Mouse (Mus musculus) left cerebral cortex, postnatal 36 days (tissue): ENCODE measurements around the gene Csta1. TPM values are rescaled to one million over a fixed set of nuclear protein-coding genes. Genes with fewer than 3 reads are reported as not detected.
"Not testable (repeated sequence)": the region's sequence is repeated elsewhere in the genome, so short reads cannot be mapped to it uniquely, and the experiment has no call there.

ENCODE experiments used
- DNase-seq, 2 experiments: peaks; one replicate each; pipeline ENCODE4 v3.0.0; 2021 to 2022; ENCODE audit warnings: low spot score in 2 of 2, mixed read lengths in 1 of 2
- intact Hi-C: fragments of 180-260 bp; cut with DNase I; formaldehyde crosslinking; loops from one replicate; pipeline ENCODE4 v1.15.1; 2025
- total RNA-seq, 2 experiments: library from RNA; stranded (reverse); gene quantifications; 2 replicates each; pipeline ENCODE4 v1.2.3; 2021

Csta1 gene
- not detected for total RNA-seq

- intact Hi-C loops = no loop called here
- DNase-seq = no peak
Observed at GRCm38 (mm10) chr16:36131141-36131540, at the start of gene Csta1. Gene Csta1, minus strand, starts transcription at chr16:36131241.

DNA sequence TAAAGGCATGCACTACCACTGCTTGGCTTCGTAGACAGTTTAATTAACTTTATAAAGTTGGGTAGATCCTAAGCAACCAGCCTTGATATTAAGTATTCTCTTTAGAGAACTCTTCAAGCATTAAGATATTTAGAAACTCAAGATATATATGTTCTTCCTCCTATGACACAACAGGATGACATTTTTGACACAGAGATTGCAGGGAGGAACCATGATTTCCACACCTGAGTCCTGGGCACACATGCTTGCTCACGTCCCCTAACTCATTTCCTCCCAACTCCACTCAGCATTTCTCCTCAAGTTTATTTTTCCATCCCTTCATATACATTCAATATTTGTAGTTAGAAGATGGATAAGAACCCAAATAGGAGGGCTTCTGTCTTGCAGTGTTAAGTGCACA is 48.9 kb upstream of the Csta1 start:
- no peak for DNase-seq
- intact Hi-C loops = no loop called here

GRCm38 (mm10) chr16:36176108-36176507 is 45.1 kb upstream of the Csta1 start:
- DNase-seq = no peak
- intact Hi-C loops = no loop called here

DNA sequence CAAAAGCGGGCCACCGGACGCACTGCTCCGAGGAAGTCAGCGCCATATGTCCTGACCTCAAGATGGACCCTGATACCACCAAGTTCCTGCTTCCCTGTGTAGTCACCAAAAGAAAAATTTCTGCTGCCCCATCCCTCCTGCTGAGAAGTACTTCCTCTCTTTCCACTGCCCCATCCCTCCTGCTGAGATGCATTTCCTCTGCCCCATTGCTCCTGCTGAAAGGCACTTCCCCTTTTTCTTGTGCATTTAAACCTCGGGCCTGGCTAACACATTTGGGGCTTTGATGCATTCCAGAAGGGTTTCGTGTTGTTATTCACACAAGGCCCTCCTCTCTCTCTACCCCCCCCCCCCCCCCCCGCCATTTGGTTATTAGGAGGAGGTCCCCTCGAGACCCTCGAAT is 36.8 kb upstream of the Csta1 start:
- intact Hi-C loops, DNase-seq: not testable (repeated sequence)

- no peak for DNase-seq
- intact Hi-C loops = no loop called here
Observed at GRCm38 (mm10) chr16:36156402-36156975, 25.4 kb upstream of the Csta1 start, which contains the start of gene Stfa2l1. Gene Stfa2l1, plus strand, starts transcription at chr16:36156811.

DNA sequence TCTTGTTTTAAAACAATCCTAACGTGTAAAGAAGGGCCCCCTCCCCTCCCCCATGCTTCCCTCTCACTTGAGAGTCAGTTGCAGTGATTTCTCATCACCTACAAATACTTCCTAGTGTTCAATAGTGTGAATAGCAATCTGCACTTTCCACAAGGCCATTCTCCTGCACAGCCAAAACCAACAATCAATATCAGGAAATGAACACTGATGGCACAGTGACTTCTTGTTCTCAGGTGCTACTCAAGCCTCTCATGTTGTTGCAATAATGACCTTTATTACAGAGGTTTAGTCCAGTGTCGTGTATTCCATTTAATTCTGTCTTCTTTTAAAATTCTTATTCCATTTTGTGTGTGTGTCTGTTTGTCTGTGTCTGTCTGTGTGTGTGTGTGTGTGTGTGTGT is 7.2 kb upstream of the Csta1 start:
- intact Hi-C loops = no loop called here
- no peak for DNase-seq

- DNase-seq = no peak
- intact Hi-C loops = no loop called here
Observed at GRCm38 (mm10) chr16:36128092-36128491, 2.9 kb downstream of the Csta1 start.

GRCm38 (mm10) chr16:36115751-36116150 is 15.3 kb downstream of the Csta1 start:
- DNase-seq, intact Hi-C loops: not testable (repeated sequence)

DNA sequence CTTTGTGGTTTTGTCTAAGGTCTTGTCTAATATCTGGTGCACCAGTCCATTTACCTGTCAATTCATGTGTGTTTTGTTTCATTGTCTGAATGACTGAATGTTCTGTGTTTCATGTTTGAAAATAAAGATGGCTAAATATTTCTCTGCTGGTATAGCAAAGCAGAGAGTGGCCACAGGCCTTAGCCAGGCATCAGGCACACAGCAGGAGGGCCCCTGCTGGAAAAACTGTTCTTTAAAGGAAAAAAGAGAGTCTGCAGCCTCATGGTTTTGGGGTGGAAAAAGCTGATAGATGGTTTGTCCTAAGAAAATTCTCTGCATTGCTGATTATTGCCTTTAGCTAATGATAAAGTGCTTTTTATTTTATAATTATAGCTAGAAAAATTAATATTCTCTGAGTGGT is 19.6 kb downstream of the Csta1 start:
- intact Hi-C loops, DNase-seq: not testable (repeated sequence)

GRCm38 (mm10) chr16:36102211-36102610 is 28.8 kb downstream of the Csta1 start:
- no peak for DNase-seq
- intact Hi-C loops = no loop called here

- intact Hi-C loops = no loop called here
- no peak for DNase-seq
Observed at GRCm38 (mm10) chr16:36101526-36101925, 29.5 kb downstream of the Csta1 start.

- not testable (repeated sequence) for DNase-seq
Observed at GRCm38 (mm10) chr16:36097813-36098499, 33.1 kb downstream of the Csta1 start.

DNA sequence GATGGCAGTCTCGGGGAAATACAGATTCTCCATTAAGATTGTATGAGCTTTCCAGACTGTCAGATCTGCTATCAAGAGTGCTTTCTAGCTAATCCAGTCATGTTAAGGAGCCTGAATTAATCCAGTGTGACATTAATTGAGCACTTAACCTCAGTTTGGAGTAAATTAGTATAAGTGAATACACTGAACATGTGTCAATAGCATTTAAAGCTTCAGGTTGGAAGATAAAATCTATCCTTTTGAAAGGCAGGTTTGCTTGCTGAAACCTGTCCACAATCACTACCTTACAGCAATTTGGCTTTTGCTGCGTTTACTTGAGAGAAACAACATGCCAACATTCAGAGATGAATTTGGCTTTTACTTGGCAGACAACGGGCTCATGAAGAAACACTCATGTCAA is 37.0 kb downstream of the Csta1 start:
- no peak for DNase-seq

More at GRCm38 (mm10) chr16:36097813-36098499, 33.1 kb downstream of the Csta1 start:
- intact Hi-C loops = not testable (repeated sequence)

GRCm38 (mm10) chr16:36090785-36091509 is 40.1 kb downstream of the Csta1 start:
- intact Hi-C loops = no loop called here
- no peak for DNase-seq

More for the DNA sequence above, 37.0 kb downstream of the Csta1 start:
- intact Hi-C loops = no loop called here

- DNase-seq = no peak
Observed at GRCm38 (mm10) chr16:36089850-36090616, 41.0 kb downstream of the Csta1 start.

GRCm38 (mm10) chr16:36089065-36089464 is 42.0 kb downstream of the Csta1 start:
- DNase-seq = no peak
- intact Hi-C loops = no loop called here

More at GRCm38 (mm10) chr16:36089850-36090616, 41.0 kb downstream of the Csta1 start:
- intact Hi-C loops = no loop called here

GRCm38 (mm10) chr16:36087846-36088245 is 43.2 kb downstream of the Csta1 start:
- no peak for DNase-seq
- intact Hi-C loops = no loop called here

GRCm38 (mm10) chr16:36079916-36080315 is 51.1 kb downstream of the Csta1 start:
- no peak for DNase-seq
- intact Hi-C loops = loop anchor here (10.0 kb wide), 2 partner anchors 745 to 935 kb away; partner anchors contain the start of genes Iqcb1 and Polq

- DNase-seq = no peak
- intact Hi-C loops = loop anchor here (5.0 to 10.0 kb wide), 3 partner anchors 92 to 940 kb away; partner anchors contain the start of genes Iqcb1 and Polq
Observed at GRCm38 (mm10) chr16:36074772-36075171, 56.3 kb downstream of the Csta1 start.
